Comparison of ENCODE assay signal across 8 mouse cellular contexts in genomic region chr19:40513632-40514078, GRCm38 (mm10). TPM values are rescaled to one million over a fixed set of nuclear protein-coding genes. Genes with fewer than 3 reads are reported as not detected.
A peak's percentile ranks its signal among the peaks of the same experiment; 100 is the strongest.
DNase-seq lines count a peak whose midpoint lies in the region; ATAC-seq and TF ChIP-seq lines count a peak whose summit lies in the region.

Gene Sorbs1 (minus strand): TSS chr19:40513779.

- H3K4me1 ChIP-seq in ES-Bruce4 (ENCODE audit: control insufficient read depth, insufficient read depth, low read length): peaks cover 2% of the 10 kb centered on the region
- peaks cover 32% of the 10 kb centered on the region for H3K4me1 ChIP-seq in forebrain, embryonic 13.5 days
- peaks cover 19% of the 10 kb centered on the region for H3K4me1 ChIP-seq in liver, postnatal 0 days (ENCODE audit: insufficient read depth)
- H3K4me1 ChIP-seq in neural tube, embryonic 14.5 days (ENCODE audit: control insufficient read depth, insufficient read depth, low read length): peaks cover 24% of the 10 kb centered on the region

- peak within 1 kb of the TSS; percentile 85 for H3K4me2 ChIP-seq in forebrain, embryonic 13.5 days
- H3K4me2 ChIP-seq in liver, postnatal 0 days (ENCODE audit: low read depth, low read length): peak within 1 kb of the TSS; percentile 93
- H3K4me2 ChIP-seq in neural tube, embryonic 14.5 days (ENCODE audit: low read depth, low read length): peak within 1 kb of the TSS; percentile 78

- intact Hi-C loops in heart, postnatal 10 days (cut with DNase I): loop anchor here (2.0 to 5.0 kb wide), 3 partner anchors 19 to 101 kb away; no protein-coding TSS in a partner anchor

- TF ChIP-seq EP300 in ES-Bruce4 (IDR thresholded peaks at IDR 0.05; ENCODE audit: insufficient read depth, low read depth, low read length): no peak
- TF ChIP-seq EP300 in liver, postnatal 0 days (IDR thresholded peaks at IDR 0.05; ENCODE audit: low read depth): no peak; the same call in 1 of the 2 replicates

- DNase-seq in heart, postnatal 10 days: peak; percentile 97
- DNase-seq in large intestine, adult 2 months (ENCODE audit: low read depth, low spot score): peak; percentile 89
- peak; percentile 98 for DNase-seq in liver, postnatal 0 days
- peak; percentile 96 for DNase-seq in testis, postnatal 10 days (ENCODE audit: low spot score)

- H3K27ac ChIP-seq in ES-Bruce4 (ENCODE audit: insufficient read depth, low read length): no peak within 1 kb of the TSS
- peak within 1 kb of the TSS; percentile 88 for H3K27ac ChIP-seq in forebrain, embryonic 13.5 days
- H3K27ac ChIP-seq in liver, postnatal 0 days (ENCODE audit: low read depth): peak within 1 kb of the TSS; percentile 94
- H3K27ac ChIP-seq in neural tube, embryonic 14.5 days (ENCODE audit: low read depth, low read length): peak within 1 kb of the TSS; percentile 88

- no peaks in the 10 kb centered on the region for H3K36me3 ChIP-seq in ES-Bruce4 (ENCODE audit: control insufficient read depth, insufficient read depth, low read length, poor library complexity, severe bottlenecking)
- no peaks in the 10 kb centered on the region for H3K36me3 ChIP-seq in forebrain, embryonic 13.5 days (ENCODE audit: poor library complexity, severe bottlenecking)
- no peaks in the 10 kb centered on the region for H3K36me3 ChIP-seq in liver, postnatal 0 days (replicated peaks; ENCODE audit: insufficient read depth, low read length)
- H3K36me3 ChIP-seq in neural tube, embryonic 14.5 days (ENCODE audit: control insufficient read depth, insufficient read depth, low read length): no peaks in the 10 kb centered on the region

- H3K9me3 ChIP-seq in ES-Bruce4 (replicated peaks; ENCODE audit: control insufficient read depth, insufficient read depth, low read length, poor library complexity, severe bottlenecking): no peaks in the 10 kb centered on the region
- no peaks in the 10 kb centered on the region for H3K9me3 ChIP-seq in forebrain, embryonic 13.5 days (replicated peaks)
- H3K9me3 ChIP-seq in liver, postnatal 0 days (ENCODE audit: low read length): no peaks in the 10 kb centered on the region
- H3K9me3 ChIP-seq in neural tube, embryonic 14.5 days (ENCODE audit: control insufficient read depth, low read length): no peaks in the 10 kb centered on the region

- peak; percentile 96 for ATAC-seq in cerebellum, adult (ENCODE audit: insufficient number of reproducible peaks, low FRiP score, low TSS enrichment)
- peak; percentile 98 for ATAC-seq in forebrain, embryonic 13.5 days
- peak; percentile 99 for ATAC-seq in liver, postnatal 0 days
- peak; percentile 98 for ATAC-seq in neural tube, embryonic 14.5 days (ENCODE audit: low read depth)

- peak within 1 kb of the TSS; percentile 79 for H3K9ac ChIP-seq in ES-Bruce4 (ENCODE audit: low read depth, poor library complexity, severe bottlenecking)
- H3K9ac ChIP-seq in forebrain, embryonic 13.5 days: peak within 1 kb of the TSS; percentile 91
- peak within 1 kb of the TSS; percentile 94 for H3K9ac ChIP-seq in liver, postnatal 0 days (replicated peaks)
- peak within 1 kb of the TSS; percentile 83 for H3K9ac ChIP-seq in neural tube, embryonic 14.5 days (replicated peaks; ENCODE audit: low read depth, low read length)

- peak; percentile 48 for TF ChIP-seq POLR2A in ES-Bruce4 (IDR thresholded peaks at IDR 0.05; ENCODE audit: insufficient read depth, low read length)

- peak within 1 kb of the TSS; percentile 87 for H3K4me3 ChIP-seq in ES-Bruce4 (ENCODE audit: low read depth, low read length)
- H3K4me3 ChIP-seq in forebrain, embryonic 13.5 days: peak within 1 kb of the TSS; percentile 80
- peak within 1 kb of the TSS; percentile 91 for H3K4me3 ChIP-seq in liver, postnatal 0 days (ENCODE audit: low read depth, low read length)
- H3K4me3 ChIP-seq in neural tube, embryonic 14.5 days (ENCODE audit: low read depth, low read length): peak within 1 kb of the TSS; percentile 63

- TF ChIP-seq CTCF in ES-Bruce4 (IDR thresholded peaks at IDR 0.05; ENCODE audit: low read depth, low read length): no peak
- no peak for TF ChIP-seq CTCF in liver, postnatal 0 days (IDR thresholded peaks at IDR 0.05; ENCODE audit: low read depth)

- no peaks in the 10 kb centered on the region for H3K27me3 ChIP-seq in ES-Bruce4 (ENCODE audit: control insufficient read depth, insufficient read depth, low read length, poor library complexity, severe bottlenecking)
- H3K27me3 ChIP-seq in forebrain, embryonic 13.5 days: no peaks in the 10 kb centered on the region
- no peaks in the 10 kb centered on the region for H3K27me3 ChIP-seq in liver, postnatal 0 days (ENCODE audit: insufficient read depth, low read length)
- no peaks in the 10 kb centered on the region for H3K27me3 ChIP-seq in neural tube, embryonic 14.5 days (ENCODE audit: control insufficient read depth, insufficient read depth, low read length)

- 1% methylated on average over 51 of the region's 51 CpGs for WGBS in forebrain, embryonic 13.5 days
- under 1% methylated on average over 51 of the region's 51 CpGs for WGBS in large intestine, adult 2 months
- under 1% methylated on average over 50 of the region's 51 CpGs for WGBS in liver, postnatal 0 days (ENCODE audit: insufficient replicate concordance)
- whole genome bisulfite sequencing in neural tube, embryonic 14.5 days: under 1% methylated on average over 50 of the region's 51 CpGs

RNA-seq across cellular contexts. Expression of gene Sorbs1, which starts in this region (rescaled TPM):
- 80.7 and 84.4 TPM in 2 replicates for polyA plus RNA-seq in ES-Bruce4 (2011; ENCODE audit: insufficient read depth, insufficient read length, low read depth, missing spikeins)
- 84.1 and 84.9 TPM in 2 replicates for polyA plus RNA-seq in forebrain, embryonic 13.5 days (2015; fragmentation: Nextera tagmentation; extraction: Ambion mirVana)
- total RNA-seq in heart, postnatal 10 days (2021): 100 to 1,000 TPM; 355 to 547 TPM
- polyA plus RNA-seq in large intestine, adult 2 months (2012; rRNA removed): 14.9 and 32.3 TPM in 2 replicates
- polyA plus RNA-seq in liver, postnatal 0 days (2015; fragmentation: Nextera tagmentation; extraction: Ambion mirVana): 28.2 and 30.4 TPM in 2 replicates
- polyA plus RNA-seq in neural tube, embryonic 14.5 days (2014; fragmentation: Nextera tagmentation; extraction: Ambion mirVana): 117 and 133 TPM in 2 replicates
